Mouse (Mus musculus): ENCODE data around the gene Mettl27. TPM values are rescaled to one million over a fixed set of nuclear protein-coding genes. Genes with fewer than 3 reads are reported as not detected.

Gene Mettl27
- 30.7 and 39.8 TPM in 2 replicates for polyA plus RNA-seq (2015; fragmentation: Nextera tagmentation; extraction: Ambion mirVana)

GRCm38 (mm10) chr5:134932179-134932902 is at the start of gene Mettl27:
Mettl27 (plus strand) TSS chr5:134932368.

GRCm38 (mm10) chr5:134906633-134907032 is 25.5 kb upstream of the Mettl27 start, which contains the start of gene Tmem270:
Tmem270 (minus strand) TSS chr5:134906733.

GRCm38 (mm10) chr5:134915311-134915710 is 16.9 kb upstream of the Mettl27 start, which contains the start of gene Cldn13:
Cldn13 (minus strand) TSS chr5:134915526.

GRCm38 (mm10) chr5:134946857-134947255 is 14.7 kb downstream of the Mettl27 start, which contains the start of gene Cldn4:
Cldn4 (minus strand) TSS chr5:134946934.

GRCm38 (mm10) chr5:134985633-134986297 is 53.6 kb downstream of the Mettl27 start, which contains the start of gene Cldn3:
Cldn3 (plus strand) TSS chr5:134986214.

Other genes starting within 250 kb of the Mettl27 start
- 4.6 and 5.1 TPM in 2 replicates for gene Limk1, start 243.8 kb upstream of the Mettl27 start, polyA plus RNA-seq (2015; fragmentation: Nextera tagmentation; extraction: Ambion mirVana)
- gene Eln, start 185.0 kb upstream of the Mettl27 start, polyA plus RNA-seq (2015; fragmentation: Nextera tagmentation; extraction: Ambion mirVana): 512 and 553 TPM in 2 replicates
- not detected in 2 replicates for gene Tmem270, start 25.6 kb upstream of the Mettl27 start, polyA plus RNA-seq (2015; fragmentation: Nextera tagmentation; extraction: Ambion mirVana)
- gene Cldn13, start 16.8 kb upstream of the Mettl27 start, polyA plus RNA-seq (2015; fragmentation: Nextera tagmentation; extraction: Ambion mirVana): 0.12 and 0.40 TPM in 2 replicates
- 118 and 122 TPM in 2 replicates for gene Cldn4, start 14.6 kb downstream of the Mettl27 start, polyA plus RNA-seq (2015; fragmentation: Nextera tagmentation; extraction: Ambion mirVana)
- gene Cldn3, start 53.8 kb downstream of the Mettl27 start, polyA plus RNA-seq (2015; fragmentation: Nextera tagmentation; extraction: Ambion mirVana): 2.2 and 2.6 TPM in 2 replicates
- 40.6 and 47.1 TPM in 2 replicates for gene Abhd11, start 76.8 kb downstream of the Mettl27 start, polyA plus RNA-seq (2015; fragmentation: Nextera tagmentation; extraction: Ambion mirVana)
- gene Stx1a, start 91.1 kb downstream of the Mettl27 start, polyA plus RNA-seq (2015; fragmentation: Nextera tagmentation; extraction: Ambion mirVana): 4.9 and 5.1 TPM in 2 replicates
- 24.4 and 27.1 TPM in 2 replicates for gene Dnajc30, start 131.8 kb downstream of the Mettl27 start, polyA plus RNA-seq (2015; fragmentation: Nextera tagmentation; extraction: Ambion mirVana)
- gene Bud23, start 132.6 kb downstream of the Mettl27 start, polyA plus RNA-seq (2015; fragmentation: Nextera tagmentation; extraction: Ambion mirVana): 50.1 and 52.7 TPM in 2 replicates
- gene Vps37d, start 145.9 kb downstream of the Mettl27 start, polyA plus RNA-seq (2015; fragmentation: Nextera tagmentation; extraction: Ambion mirVana): 2.3 and 2.5 TPM in 2 replicates
- 0.31 and 2.9 TPM in 2 replicates for gene Mlxipl, start 157.5 kb downstream of the Mettl27 start, polyA plus RNA-seq (2015; fragmentation: Nextera tagmentation; extraction: Ambion mirVana)
- gene Tbl2, start 217.3 kb downstream of the Mettl27 start, polyA plus RNA-seq (2015; fragmentation: Nextera tagmentation; extraction: Ambion mirVana): 12.4 and 13.0 TPM in 2 replicates
- 64.3 and 64.5 TPM in 2 replicates for gene Bcl7b, start 235.9 kb downstream of the Mettl27 start, polyA plus RNA-seq (2015; fragmentation: Nextera tagmentation; extraction: Ambion mirVana)

Measured in urinary bladder, postnatal 0 days (tissue).